Mouse (Mus musculus) embryonic fibroblast, embryonic 13.5 days (primary cell): Measurements from ENCODE around the gene 4930518I15Rik.

Source experiments
- CTCF ChIP-seq: IDR thresholded peaks from 2 replicates; pipeline ENCODE4 v1.5.1; 2011; ENCODE audit warnings: mild to moderate bottlenecking, control low read depth, low read length, moderate library complexity, borderline replicate concordance; ENCODE audit not compliant: insufficient read depth
- POLR2A ChIP-seq: IDR thresholded peaks from 2 replicates; pipeline ENCODE4 v1.6.1; 2011; ENCODE audit warnings: low read depth, mild to moderate bottlenecking, control low read depth, low read length, moderate library complexity

- TF ChIP-seq CTCF (no peak), POLR2A (no peak)
Measured at GRCm38 (mm10) chr2:156814344-156814801, 43.4 kb downstream of the 4930518I15Rik start.
